Mouse (Mus musculus): ENCODE measurements around the gene Bub3.

DNA sequence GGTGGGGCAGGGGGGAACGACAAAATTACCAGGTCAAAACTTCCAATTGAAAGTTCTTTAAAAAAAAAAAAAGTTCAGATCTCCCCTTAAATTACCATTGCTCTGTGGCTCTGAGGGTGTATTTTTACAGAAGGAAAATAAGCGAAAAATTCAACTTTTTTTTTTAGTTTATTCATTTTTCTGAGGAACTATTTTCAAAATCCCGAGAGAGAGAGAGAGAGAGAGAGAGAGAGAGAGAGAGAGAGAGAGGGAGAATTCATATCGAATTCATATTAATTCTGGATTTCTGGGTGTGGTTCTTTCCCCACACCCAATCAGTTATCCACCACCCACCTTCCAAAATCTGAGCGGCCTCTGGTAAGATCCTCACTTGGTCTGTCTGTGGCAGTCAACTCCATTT lies 15.2 kb upstream of the Bub3 start:
- no peak for TF ChIP-seq ZC3H11A (IDR thresholded peaks at IDR 0.05; ENCODE audit: borderline replicate concordance, low read depth, low read length)
- no peak for TF ChIP-seq ZNF384 (IDR thresholded peaks at IDR 0.05; ENCODE audit: low read depth, low read length)
- no peak for TF ChIP-seq MAFK (IDR thresholded peaks at IDR 0.05; ENCODE audit: insufficient read depth, low read depth, low read length)
- TF ChIP-seq CHD2 (IDR thresholded peaks at IDR 0.05; ENCODE audit: low read depth, low read length) = no peak
- no peak for TF ChIP-seq HCFC1 (IDR thresholded peaks at IDR 0.05; ENCODE audit: borderline replicate concordance, insufficient read depth, low read length)

Measured in ES-E14 (cell line).